Mouse (Mus musculus) brain, embryonic 14.5 days (tissue): ENCODE results near the gene Jtb.

ENCODE experiments used
- CTCF ChIP-seq: fragments of 200-500 bp; IDR thresholded peaks from 2 replicates; pipeline ENCODE4 v1.5.1; 2012; ENCODE audit warnings: inconsistent platforms, mild to moderate bottlenecking, moderate library complexity, borderline replicate concordance; ENCODE audit not compliant: insufficient read depth, insufficient read length; ENCODE audit errors: extremely low read depth
- POLR2A ChIP-seq: fragments of 200-500 bp; IDR thresholded peaks from 2 replicates; pipeline ENCODE4 v1.6.1; 2012; ENCODE audit warnings: mild to moderate bottlenecking, inconsistent platforms, borderline replicate concordance; ENCODE audit not compliant: poor library complexity, insufficient read depth, insufficient read length, severe bottlenecking; ENCODE audit errors: extremely low read depth

GRCm38 (mm10) chr3:90204582-90204981 lies 26.8 kb upstream of the Jtb start:
- TF ChIP-seq CTCF (no peak), POLR2A (no peak)
